Mouse (Mus musculus): ENCODE measurements around the gene Pnpla7. TPM values are rescaled to one million over a fixed set of nuclear protein-coding genes. Genes with fewer than 3 reads are reported as not detected.

Pnpla7 gene
- total RNA-seq, 2 experiments from 2014 or later: 41.8 to 61.2 TPM

- peak; percentile 89 for ATAC-seq (replicated peaks; ENCODE audit: low FRiP score, low TSS enrichment, poor library complexity, severe bottlenecking)
Observed at GRCm38 (mm10) chr2:24974906-24975703, 728 bp upstream of the Pnpla7 start, which contains the start of gene Mrpl41. Gene Mrpl41 (minus strand): TSS chr2:24975098.

GRCm38 (mm10) chr2:24976960-24977359 is 1.1 kb downstream of the Pnpla7 start:
- peak; percentile 51 for ATAC-seq (replicated peaks; ENCODE audit: low FRiP score, low TSS enrichment, poor library complexity, severe bottlenecking)

GRCm38 (mm10) chr2:24987762-24988161 is 11.9 kb downstream of the Pnpla7 start:
- no peak for ATAC-seq (replicated peaks; ENCODE audit: low FRiP score, low TSS enrichment, poor library complexity, severe bottlenecking)

GRCm38 (mm10) chr2:24995332-24995731 is 19.5 kb downstream of the Pnpla7 start:
- no peak for ATAC-seq (replicated peaks; ENCODE audit: low FRiP score, low TSS enrichment, poor library complexity, severe bottlenecking)

GRCm38 (mm10) chr2:24996471-24996870 is 20.6 kb downstream of the Pnpla7 start:
- no peak for ATAC-seq (replicated peaks; ENCODE audit: low FRiP score, low TSS enrichment, poor library complexity, severe bottlenecking)

- peak; percentile 84 for ATAC-seq (replicated peaks; ENCODE audit: low FRiP score, low TSS enrichment, poor library complexity, severe bottlenecking)
Observed at GRCm38 (mm10) chr2:25000544-25001235, 24.9 kb downstream of the Pnpla7 start.

- ATAC-seq (replicated peaks; ENCODE audit: low FRiP score, low TSS enrichment, poor library complexity, severe bottlenecking): no peak
Observed at GRCm38 (mm10) chr2:25003946-25004786, 28.3 kb downstream of the Pnpla7 start.

- no peak for ATAC-seq (replicated peaks; ENCODE audit: low FRiP score, low TSS enrichment, poor library complexity, severe bottlenecking)
Observed at GRCm38 (mm10) chr2:25006767-25007166, 30.9 kb downstream of the Pnpla7 start.

GRCm38 (mm10) chr2:25008250-25008649 is 32.4 kb downstream of the Pnpla7 start:
- ATAC-seq (replicated peaks; ENCODE audit: low FRiP score, low TSS enrichment, poor library complexity, severe bottlenecking): 0 out of 2 replicates have a peak, but pooled peaks have one; percentile 41

- no peak for ATAC-seq (replicated peaks; ENCODE audit: low FRiP score, low TSS enrichment, poor library complexity, severe bottlenecking)
Observed at GRCm38 (mm10) chr2:25022678-25023077, 46.8 kb downstream of the Pnpla7 start.

- ATAC-seq (replicated peaks; ENCODE audit: low FRiP score, low TSS enrichment, poor library complexity, severe bottlenecking): no peak
Observed at GRCm38 (mm10) chr2:25025109-25025508, 49.3 kb downstream of the Pnpla7 start.

- ATAC-seq (replicated peaks; ENCODE audit: low FRiP score, low TSS enrichment, poor library complexity, severe bottlenecking): no peak
Observed at GRCm38 (mm10) chr2:25034994-25035393, 59.2 kb downstream of the Pnpla7 start.

GRCm38 (mm10) chr2:25040089-25040488 is 64.3 kb downstream of the Pnpla7 start:
- ATAC-seq (replicated peaks; ENCODE audit: low FRiP score, low TSS enrichment, poor library complexity, severe bottlenecking): no peak

- ATAC-seq (replicated peaks; ENCODE audit: low FRiP score, low TSS enrichment, poor library complexity, severe bottlenecking): no peak
Observed at GRCm38 (mm10) chr2:25050921-25051320, 75.1 kb downstream of the Pnpla7 start.

GRCm38 (mm10) chr2:25051450-25051849 is 75.6 kb downstream of the Pnpla7 start:
- no peak for ATAC-seq (replicated peaks; ENCODE audit: low FRiP score, low TSS enrichment, poor library complexity, severe bottlenecking)

- no peak for ATAC-seq (replicated peaks; ENCODE audit: low FRiP score, low TSS enrichment, poor library complexity, severe bottlenecking)
Observed at GRCm38 (mm10) chr2:25053101-25053500, 77.3 kb downstream of the Pnpla7 start.

- peak; percentile 77 for ATAC-seq (replicated peaks; ENCODE audit: low FRiP score, low TSS enrichment, poor library complexity, severe bottlenecking)
Observed at GRCm38 (mm10) chr2:25054221-25055067, 78.6 kb downstream of the Pnpla7 start, which contains the start of gene Nsmf. Gene Nsmf (plus strand): TSS chr2:25054355.

GRCm38 (mm10) chr2:25055068-25055405 is 79.2 kb downstream of the Pnpla7 start:
- no peak for ATAC-seq (replicated peaks; ENCODE audit: low FRiP score, low TSS enrichment, poor library complexity, severe bottlenecking)

Data from megakaryocyte-erythroid progenitor cell, adult 5-6 weeks (primary cell).